Mouse (Mus musculus) cerebellum, adult 2 months (tissue): ENCODE results near the gene Ankrd61.

Experiments
- CTCF ChIP-seq: fragments of 200-500 bp; IDR thresholded peaks from 2 replicates; pipeline ENCODE4 v1.5.1; 2011; ENCODE audit warnings: low read depth, mild to moderate bottlenecking, control low read depth, low read length, moderate library complexity, borderline replicate concordance; ENCODE audit not compliant: insufficient read depth
- POLR2A ChIP-seq: fragments of 200-500 bp; IDR thresholded peaks from 2 replicates; pipeline ENCODE4 v1.6.1; 2011; ENCODE audit warnings: low read length, control low read depth, borderline replicate concordance; ENCODE audit not compliant: insufficient read depth

GRCm38 (mm10) chr5:143936156-143936555 is 38.7 kb upstream of the Ankrd61 start:
- TF ChIP-seq CTCF (no peak), POLR2A (no peak)
